Mouse (Mus musculus) limb, embryonic 15.5 days (tissue): ENCODE data around the gene 9230112D13Rik. TPM values are rescaled to one million over a fixed set of nuclear protein-coding genes. Genes with fewer than 3 reads are reported as not detected.

ENCODE experiments used
- ATAC-seq: fragments of 200-750 bp; cut with Nextera tagmentation; 2 replicates; pipeline ENCODE4 v1.8.0; 2017; ENCODE audit warnings: low read depth, moderate TSS enrichment; ENCODE audit not compliant: insufficient number of reproducible peaks, low FRiP score, low TSS enrichment
- H3K27ac ChIP-seq: fragments of 300-500 bp; sonication (generic); 2 replicates; pipeline ENCODE4 v1.5.1; 2015; ENCODE audit warnings: moderate library complexity, mild to moderate bottlenecking, inconsistent platforms
- H3K27me3 ChIP-seq: fragments of 300-500 bp; sonication (generic); 2 replicates; pipeline ENCODE4 v1.6.1; 2015; ENCODE audit warnings: inconsistent platforms
- H3K36me3 ChIP-seq: fragments of 300-500 bp; sonication (generic); 2 replicates; pipeline ENCODE4 v1.6.1; 2015; ENCODE audit warnings: inconsistent platforms
- H3K4me1 ChIP-seq: fragments of 300-500 bp; sonication (generic); 2 replicates; pipeline ENCODE4 v1.6.1; 2015; ENCODE audit warnings: inconsistent platforms
- H3K4me2 ChIP-seq: fragments of 300-500 bp; sonication (generic); 2 replicates; pipeline ENCODE4 v1.6.1; 2015; ENCODE audit warnings: mild to moderate bottlenecking, inconsistent platforms
- H3K4me3 ChIP-seq: fragments of 300-500 bp; sonication (generic); 2 replicates; pipeline ENCODE4 v1.5.1; 2015; ENCODE audit warnings: mild to moderate bottlenecking, inconsistent platforms
- H3K9ac ChIP-seq: fragments of 300-500 bp; sonication (generic); 2 replicates; pipeline ENCODE4 v1.6.1; 2015; ENCODE audit warnings: inconsistent platforms
- H3K9me3 ChIP-seq: fragments of 300-500 bp; sonication (generic); 2 replicates; pipeline ENCODE4 v1.6.1; 2016; ENCODE audit warnings: inconsistent platforms
- WGBS: fragments of 180-500 bp; shearing (Covaris S2); methylation state at CpG from one replicate; pipeline ENCODE4 v1.1.7; 2015; 5-methylcytosine and 5-hydroxymethylcytosine counted together
- polyA plus RNA-seq: library from polyadenylated mRNA; unstranded; fragments of >200 nt; fragmentation: Nextera tagmentation; extraction: Ambion mirVana; gene quantifications from 2 replicates; pipeline ENCODE4 v1.2.1, GENCODE M21; 2015

Gene 9230112D13Rik
- polyA plus RNA-seq, 1 experiment from 2014 or later: not detected

DNA sequence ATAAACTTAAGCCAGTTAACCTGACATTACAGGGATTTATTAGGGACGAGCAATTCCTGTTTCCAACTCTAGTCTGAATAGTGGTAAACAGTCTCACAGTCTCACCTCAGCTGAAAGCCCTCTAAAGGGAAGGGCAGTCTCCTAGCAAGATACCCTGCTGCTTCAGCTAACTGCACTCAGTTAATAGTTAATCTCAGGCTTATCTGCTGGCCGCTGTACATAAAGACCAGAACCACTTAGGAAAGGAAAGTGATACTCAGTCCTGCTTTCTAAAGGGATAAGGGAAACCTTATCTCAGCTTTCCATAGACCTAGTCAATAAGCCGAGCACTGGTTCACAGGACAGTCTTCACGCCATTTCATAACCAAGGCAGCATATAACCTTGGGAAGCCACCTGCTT lies 13.3 kb upstream of the 9230112D13Rik start:
- Histone ChIP-seq H3K4me3 (no peak overlapping the region), H3K27ac (no peak overlapping the region), H3K9ac (no peak overlapping the region), H3K36me3 (no peaks in the 10 kb centered on the region), H3K4me2 (no peak overlapping the region), H3K9me3 (no peaks in the 10 kb centered on the region), H3K27me3 (no peaks in the 10 kb centered on the region), H3K4me1 (peaks cover 4% of the 10 kb centered on the region; the same call in 1 of the 2 replicates)
- 76% methylated on average over 4 of the region's 4 CpGs for WGBS
- no peak for ATAC-seq

DNA sequence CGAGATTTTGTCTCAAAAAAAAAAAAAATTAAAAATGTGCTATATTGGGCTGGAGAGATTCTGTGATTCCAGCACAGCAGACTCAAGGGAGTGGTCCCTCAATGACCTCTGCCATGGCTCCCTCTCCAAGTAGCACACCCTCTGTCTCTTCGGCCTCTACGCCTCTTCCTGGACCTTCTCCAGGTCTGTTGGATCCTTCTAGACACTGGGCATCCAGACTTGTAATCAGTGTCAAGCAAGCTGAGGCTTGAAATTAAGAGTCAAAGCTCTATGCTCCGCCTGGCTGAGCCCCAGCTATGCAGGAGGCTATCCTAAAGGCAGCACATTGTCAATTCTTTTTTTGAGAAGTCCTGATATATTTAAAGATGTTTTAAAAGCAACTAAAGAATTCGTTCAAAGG lies 10.9 kb upstream of the 9230112D13Rik start:
- Histone ChIP-seq H3K9me3 (no peaks in the 10 kb centered on the region), H3K4me1 (no peaks in the 10 kb centered on the region), H3K9ac (no peak overlapping the region), H3K27ac (no peak overlapping the region), H3K4me3 (no peak overlapping the region), H3K27me3 (no peaks in the 10 kb centered on the region), H3K36me3 (no peaks in the 10 kb centered on the region), H3K4me2 (no peak overlapping the region)
- WGBS: 74% methylated on average over 5 of the region's 5 CpGs
- ATAC-seq: no peak

DNA sequence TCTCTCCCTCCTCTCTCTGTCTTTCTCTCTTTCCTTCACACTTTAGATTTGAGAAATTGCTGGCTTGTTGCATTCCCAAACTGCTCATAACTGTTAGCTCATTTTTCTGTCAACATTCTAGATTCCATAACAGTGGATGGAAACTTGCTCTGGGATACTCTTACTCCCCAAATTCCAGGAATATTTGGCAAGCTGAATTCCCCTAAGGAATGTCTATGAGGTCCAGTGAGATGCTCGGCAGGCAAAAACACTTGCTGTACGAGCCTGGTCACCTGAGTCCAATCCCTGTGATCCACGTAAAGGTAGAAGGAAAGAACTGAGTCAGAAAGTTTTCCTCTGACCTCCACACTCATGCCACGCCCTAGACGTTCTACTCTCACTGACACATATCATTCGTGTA lies 9.9 kb upstream of the 9230112D13Rik start:
- H3K27ac ChIP-seq: no peak overlapping the region
- no peak overlapping the region for H3K4me3 ChIP-seq
- H3K27me3 ChIP-seq: no peaks in the 10 kb centered on the region
- H3K9ac ChIP-seq: no peak overlapping the region
- ATAC-seq: no peak
- WGBS: 50% methylated on average over 6 of the region's 6 CpGs
- H3K9me3 ChIP-seq: no peaks in the 10 kb centered on the region
- H3K4me2 ChIP-seq: no peak overlapping the region
- no peaks in the 10 kb centered on the region for H3K4me1 ChIP-seq
- H3K36me3 ChIP-seq: no peaks in the 10 kb centered on the region

DNA sequence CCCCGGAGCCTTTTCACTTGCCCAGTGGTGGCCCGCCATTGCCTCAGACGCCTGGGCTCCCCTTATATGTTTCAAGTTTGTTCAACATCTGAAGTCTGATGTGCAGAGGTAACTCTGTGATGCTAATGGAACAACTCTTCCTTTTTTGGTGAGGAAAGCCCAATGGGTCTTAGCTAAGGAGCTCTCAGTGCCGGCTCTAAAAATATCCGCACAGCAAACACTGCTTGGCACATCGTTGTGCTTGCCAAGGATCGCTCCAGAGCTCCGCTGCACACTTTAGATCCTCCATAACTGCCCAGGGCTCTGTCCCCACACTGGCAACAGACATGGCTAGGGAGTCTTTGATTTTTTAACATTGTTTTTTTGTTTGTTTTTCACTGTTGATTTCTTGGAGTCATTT lies 6.2 kb upstream of the 9230112D13Rik start:
- H3K27me3 ChIP-seq: no peaks in the 10 kb centered on the region
- WGBS: 66% methylated on average over 8 of the region's 8 CpGs
- no peak for ATAC-seq

DNA sequence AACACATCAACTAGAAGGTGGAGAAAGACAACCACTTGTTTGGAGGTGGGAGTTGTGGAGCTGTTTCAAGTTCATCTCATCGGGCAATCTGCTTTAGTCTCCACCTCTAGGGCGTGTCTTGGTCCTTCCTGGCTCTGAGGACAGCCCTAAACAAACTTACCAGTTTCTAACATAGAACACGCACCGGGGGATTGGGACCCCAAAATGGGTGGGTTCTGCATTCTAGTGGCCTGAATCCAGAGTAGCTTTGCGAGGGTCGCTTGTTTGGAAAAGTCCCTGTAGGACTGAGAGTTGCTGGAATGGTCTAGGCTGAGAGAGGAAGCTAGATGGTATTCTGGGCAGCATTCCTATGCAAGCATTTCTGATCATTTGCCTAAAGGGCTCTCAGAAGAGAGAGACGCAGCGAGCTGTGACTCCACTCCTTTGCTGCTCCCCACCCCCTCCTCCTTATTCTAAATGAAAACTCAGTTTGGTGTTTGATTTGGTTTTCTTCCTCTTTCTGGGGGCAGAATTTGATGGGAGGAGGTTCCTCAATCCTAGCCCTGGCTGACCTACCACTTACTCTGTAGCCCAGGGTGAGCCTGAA lies 4.5 kb downstream of the 9230112D13Rik start:
- no peak overlapping the region for H3K9ac ChIP-seq
- no peak overlapping the region for H3K27ac ChIP-seq
- peaks cover 8% of the 10 kb centered on the region; the same call in 1 of the 2 replicates for H3K4me1 ChIP-seq
- no peak overlapping the region for H3K4me3 ChIP-seq
- 63% methylated on average over 8 of the region's 8 CpGs for whole genome bisulfite sequencing
- no peaks in the 10 kb centered on the region for H3K9me3 ChIP-seq
- ATAC-seq: no peak
- H3K27me3 ChIP-seq: no peaks in the 10 kb centered on the region
- H3K36me3 ChIP-seq: no peaks in the 10 kb centered on the region
- no peak overlapping the region for H3K4me2 ChIP-seq

More for the DNA sequence above, 6.2 kb upstream of the 9230112D13Rik start:
- no peak overlapping the region for H3K4me3 ChIP-seq
- H3K27ac ChIP-seq: no peak overlapping the region
- no peaks in the 10 kb centered on the region for H3K9me3 ChIP-seq
- H3K9ac ChIP-seq: no peak overlapping the region
- no peak overlapping the region for H3K4me2 ChIP-seq
- no peaks in the 10 kb centered on the region for H3K4me1 ChIP-seq
- H3K36me3 ChIP-seq: no peaks in the 10 kb centered on the region

DNA sequence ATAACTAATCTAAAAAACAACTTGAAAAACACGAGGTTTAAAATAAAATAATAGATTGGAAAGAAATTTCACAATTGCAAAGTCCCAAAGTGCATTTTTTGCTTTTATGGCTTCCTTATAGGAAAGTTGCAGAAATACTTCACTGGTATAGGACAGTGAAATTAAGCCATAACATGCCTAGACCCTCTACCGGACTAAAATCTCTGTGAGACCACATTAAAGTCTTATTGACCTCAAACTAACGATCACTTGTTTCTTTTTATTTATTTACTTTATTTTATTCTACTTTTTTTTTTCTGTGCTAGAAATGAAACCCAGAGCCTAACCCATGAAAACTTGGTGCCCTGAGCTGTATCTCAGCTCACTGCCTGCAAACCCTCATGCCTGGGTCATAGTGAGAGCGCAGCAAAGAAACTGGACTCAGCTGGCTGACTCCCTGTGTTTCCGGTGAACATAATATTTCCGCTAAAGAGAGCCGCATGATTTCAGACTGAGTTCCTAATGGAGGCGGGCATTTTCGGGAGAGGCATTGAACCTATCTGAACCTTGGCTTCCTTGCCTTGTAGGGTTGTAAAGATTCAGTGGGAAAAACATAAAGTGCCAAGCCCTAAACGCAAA lies 5.5 kb downstream of the 9230112D13Rik start:
- WGBS: 65% methylated on average over 10 of the region's 10 CpGs
- H3K36me3 ChIP-seq: no peaks in the 10 kb centered on the region
- no peak overlapping the region for H3K4me2 ChIP-seq
- no peak overlapping the region for H3K27ac ChIP-seq
- H3K4me3 ChIP-seq: no peak overlapping the region
- H3K4me1 ChIP-seq: peaks cover 8% of the 10 kb centered on the region; the same call in 1 of the 2 replicates
- H3K9me3 ChIP-seq: no peaks in the 10 kb centered on the region
- no peak overlapping the region for H3K9ac ChIP-seq
- no peaks in the 10 kb centered on the region for H3K27me3 ChIP-seq
- no peak for ATAC-seq

DNA sequence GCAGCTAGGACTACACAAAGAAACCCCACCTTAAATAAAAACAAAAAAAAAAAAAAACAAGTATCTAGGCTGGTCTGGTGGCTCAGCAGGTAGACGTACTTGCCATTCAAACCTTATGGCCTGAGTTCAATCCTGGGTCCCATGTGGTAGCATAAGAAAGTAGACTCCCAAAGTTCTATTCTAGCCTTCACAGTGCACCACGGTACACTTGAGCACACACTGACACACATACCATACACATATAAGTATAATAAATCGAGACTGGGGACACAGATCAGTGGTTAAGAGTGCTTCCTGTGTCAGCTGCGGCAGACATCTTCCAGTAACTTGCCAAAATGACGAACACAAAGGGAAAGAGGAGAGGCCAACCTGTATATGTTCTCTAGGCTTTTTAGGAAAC lies 6.7 kb downstream of the 9230112D13Rik start:
- H3K27me3 ChIP-seq: no peaks in the 10 kb centered on the region
- WGBS: 88% methylated on average over 5 of the region's 5 CpGs
- no peak overlapping the region for H3K27ac ChIP-seq
- H3K4me2 ChIP-seq: no peak overlapping the region
- H3K9ac ChIP-seq: no peak overlapping the region
- no peaks in the 10 kb centered on the region for H3K9me3 ChIP-seq
- peaks cover 8% of the 10 kb centered on the region; the same call in 1 of the 2 replicates for H3K4me1 ChIP-seq
- no peak overlapping the region for H3K4me3 ChIP-seq
- H3K36me3 ChIP-seq: no peaks in the 10 kb centered on the region
- no peak for ATAC-seq

DNA sequence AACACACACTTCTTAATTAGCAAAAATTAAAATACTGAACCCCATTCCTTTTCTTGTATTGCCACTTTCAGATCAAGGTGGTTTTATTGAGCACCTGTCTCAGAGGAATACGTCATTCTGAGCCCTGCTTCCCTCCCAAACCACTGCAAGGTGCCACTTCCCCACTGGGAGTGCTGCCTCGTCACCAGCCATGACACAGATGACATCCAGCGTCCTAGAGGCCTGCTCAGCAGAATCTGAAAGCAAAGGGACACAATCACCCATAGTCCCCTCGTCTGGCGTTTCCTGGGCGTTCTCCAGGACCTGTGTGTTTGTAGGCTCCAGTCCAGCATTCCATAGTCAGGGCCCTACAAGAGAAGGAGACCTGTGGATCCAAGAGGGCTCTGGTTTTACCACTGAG lies 8.5 kb downstream of the 9230112D13Rik start:
- Histone ChIP-seq H3K27ac (peak overlapping the region; percentile 27; the same call in 1 of the 2 replicates), H3K4me3 (no peak overlapping the region), H3K4me2 (no peak overlapping the region), H3K9ac (no peak overlapping the region), H3K9me3 (no peaks in the 10 kb centered on the region), H3K36me3 (no peaks in the 10 kb centered on the region), H3K4me1 (peaks cover 8% of the 10 kb centered on the region; the same call in 1 of the 2 replicates), H3K27me3 (no peaks in the 10 kb centered on the region)
- 24% methylated on average over 6 of the region's 6 CpGs for WGBS
- no peak for ATAC-seq

DNA sequence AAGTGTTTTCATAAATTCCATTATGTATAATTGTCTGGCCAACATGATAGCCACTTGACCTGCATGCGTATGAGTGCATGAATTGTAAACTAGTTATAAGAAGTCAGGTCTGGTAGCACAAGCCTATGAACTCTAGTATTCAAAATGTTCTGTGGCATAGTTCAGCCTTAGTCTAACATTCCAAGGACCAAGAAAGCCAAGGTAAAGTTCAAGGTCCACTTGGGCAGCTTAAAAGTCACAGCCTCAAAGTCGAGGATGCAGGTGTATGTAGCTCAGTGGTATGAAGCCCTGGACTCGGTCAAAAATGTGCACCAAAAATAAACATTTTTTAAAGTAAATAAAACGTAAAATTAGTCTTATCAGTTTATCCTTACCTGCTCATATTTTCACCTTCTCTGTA lies 10.0 kb downstream of the 9230112D13Rik start:
- no peaks in the 10 kb centered on the region for H3K27me3 ChIP-seq
- 83% methylated on average over 4 of the region's 4 CpGs for WGBS

DNA sequence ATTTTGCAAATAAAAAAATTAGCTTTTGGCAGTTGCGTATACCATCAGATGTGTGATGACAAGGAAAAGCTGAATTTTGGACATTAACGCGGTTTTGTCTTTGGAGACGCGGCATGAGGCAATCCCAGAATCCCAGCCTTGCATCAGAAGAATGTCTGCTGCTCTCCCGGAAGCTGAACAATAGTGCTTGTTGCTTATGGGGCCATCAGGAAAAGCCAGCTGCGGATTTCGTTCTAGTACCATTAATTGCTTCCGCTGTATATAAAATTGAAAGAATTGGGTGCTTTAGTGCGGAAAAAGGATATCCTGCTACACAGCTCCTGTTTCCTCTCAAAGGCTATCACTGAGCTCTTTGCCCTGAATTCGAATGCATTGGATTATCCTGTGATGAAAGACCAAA lies 10.7 kb downstream of the 9230112D13Rik start:
- H3K9ac ChIP-seq: no peak overlapping the region
- H3K36me3 ChIP-seq: no peaks in the 10 kb centered on the region
- ATAC-seq: no peak
- 60% methylated on average over 11 of the region's 11 CpGs for WGBS
- H3K27me3 ChIP-seq: no peaks in the 10 kb centered on the region
- no peak overlapping the region for H3K4me2 ChIP-seq
- no peaks in the 10 kb centered on the region for H3K9me3 ChIP-seq
- no peak overlapping the region for H3K4me3 ChIP-seq
- no peak overlapping the region for H3K27ac ChIP-seq
- peaks cover 21% of the 10 kb centered on the region for H3K4me1 ChIP-seq

More for the DNA sequence above, 10.0 kb downstream of the 9230112D13Rik start:
- peaks cover 21% of the 10 kb centered on the region for H3K4me1 ChIP-seq
- no peak for ATAC-seq
- no peak overlapping the region for H3K9ac ChIP-seq
- H3K36me3 ChIP-seq: no peaks in the 10 kb centered on the region
- no peak overlapping the region for H3K4me2 ChIP-seq
- H3K9me3 ChIP-seq: no peaks in the 10 kb centered on the region
- H3K27ac ChIP-seq: no peak overlapping the region
- H3K4me3 ChIP-seq: no peak overlapping the region

DNA sequence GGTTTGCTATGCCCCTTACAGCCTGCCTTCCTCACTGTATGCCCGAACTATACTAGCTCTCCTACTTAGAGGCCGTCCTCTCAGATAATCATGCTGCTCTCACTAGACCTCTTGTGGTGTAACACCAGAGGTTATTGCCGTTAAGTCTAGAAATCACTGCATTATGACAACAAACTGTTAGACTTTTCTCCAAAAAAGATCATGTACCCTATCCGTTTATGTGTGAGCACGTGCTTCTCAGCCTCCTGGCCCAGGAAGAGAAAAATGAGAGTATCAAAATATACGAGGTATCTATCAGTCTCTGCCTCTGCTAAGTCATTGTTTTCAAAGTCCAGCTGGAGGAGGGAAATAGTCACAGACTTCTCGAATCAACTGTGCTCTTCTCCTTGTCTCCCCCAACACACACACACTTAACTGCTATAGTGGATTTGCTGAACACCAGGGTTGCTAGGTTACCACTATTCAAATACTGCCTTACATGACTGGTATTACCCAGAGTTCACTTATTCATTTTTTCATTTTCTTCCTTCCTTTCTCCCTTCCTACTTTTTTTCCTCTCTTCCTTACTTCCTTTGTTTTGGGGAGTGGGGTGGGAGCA lies 13.7 kb downstream of the 9230112D13Rik start:
- Histone ChIP-seq H3K36me3 (no peaks in the 10 kb centered on the region), H3K9ac (no peak overlapping the region), H3K27me3 (no peaks in the 10 kb centered on the region), H3K4me1 (peaks cover 17% of the 10 kb centered on the region), H3K27ac (peak overlapping the region; percentile 43; the same call in 1 of the 2 replicates), H3K4me2 (no peak overlapping the region), H3K4me3 (no peak overlapping the region), H3K9me3 (no peaks in the 10 kb centered on the region)
- WGBS: 30% methylated on average over 7 of the region's 7 CpGs
- no peak for ATAC-seq

DNA sequence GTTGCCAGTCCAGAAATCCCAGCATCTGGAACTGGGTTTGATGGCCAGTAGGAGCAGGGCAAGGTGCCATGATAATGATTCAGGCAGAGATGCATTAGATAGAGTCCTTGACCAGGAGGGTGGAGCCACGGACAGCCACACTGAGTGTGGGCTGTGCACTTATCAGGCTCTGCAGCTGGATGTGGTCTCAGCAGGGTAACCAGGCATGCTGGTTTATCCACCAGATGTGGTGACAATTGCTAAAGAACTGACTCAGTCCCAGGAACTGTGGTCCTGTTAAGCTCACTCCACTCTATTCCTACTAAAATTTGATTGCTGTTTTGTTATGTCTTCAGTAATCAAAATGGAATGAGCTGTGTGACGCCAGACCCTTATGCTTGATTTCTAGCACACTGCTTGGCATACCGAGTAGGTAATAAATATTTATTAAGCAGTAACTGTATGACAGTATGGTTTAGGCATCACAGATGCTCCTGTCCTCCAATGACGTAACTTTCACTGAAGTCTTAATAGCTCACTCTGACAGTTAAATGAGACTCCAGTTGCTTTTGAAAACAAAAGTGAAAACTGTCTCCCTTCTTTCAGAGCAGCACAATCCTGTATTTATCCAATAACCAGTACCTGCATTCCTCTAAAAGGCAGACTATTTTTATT lies 14.3 kb downstream of the 9230112D13Rik start:
- Histone ChIP-seq H3K27ac (peak overlapping the region; percentile 43; the same call in 1 of the 2 replicates), H3K4me1 (peaks cover 22% of the 10 kb centered on the region), H3K4me2 (no peak overlapping the region), H3K4me3 (no peak overlapping the region), H3K36me3 (no peaks in the 10 kb centered on the region), H3K9ac (no peak overlapping the region), H3K9me3 (no peaks in the 10 kb centered on the region), H3K27me3 (no peaks in the 10 kb centered on the region)
- no peak for ATAC-seq
- WGBS: 22% methylated on average over 4 of the region's 4 CpGs
